20 mouse cellular contexts compared by ENCODE assay signal in the genomic region with DNA sequence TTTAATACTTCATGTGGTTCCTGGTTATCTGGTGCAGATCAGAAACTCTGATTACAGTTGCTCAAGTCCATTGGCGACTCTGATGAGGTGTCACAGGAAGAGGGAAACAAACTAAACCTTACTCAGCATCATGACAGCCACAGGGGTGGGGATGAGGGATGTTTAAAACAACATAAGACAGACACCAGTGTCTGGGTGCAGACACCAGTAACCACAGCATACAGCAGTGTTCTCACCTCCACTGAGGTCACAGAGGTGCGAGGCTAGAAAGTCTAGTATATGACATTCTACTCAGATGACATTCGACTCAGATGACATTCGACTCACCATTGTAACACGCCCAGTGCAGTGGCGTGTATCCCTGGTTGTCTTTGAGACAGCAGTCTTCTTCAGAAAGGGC.
DNase-seq lines count a peak whose midpoint lies in the region; ATAC-seq lines count a peak whose summit lies in the region.
"Had no signal": no experiment of that assay in that cellular context is flagged by ENCODE, and none has a peak within 500 bp of the region (broad histone marks: within the 10 kb centered on the region; RNA-seq: fewer than 3 reads in every experiment).

No protein-coding gene starts in this region.

- ATAC-seq in activated CD4-positive, CD25-positive, alpha-beta regulatory T cell, adult 4 months = peak; percentile 76
- peak; percentile 86 for ATAC-seq in monocyte, adult 5-6 weeks (replicated peaks; ENCODE audit: insufficient number of reproducible peaks, low FRiP score, low TSS enrichment, poor library complexity, severe bottlenecking)
- no peak for ATAC-seq in forebrain, embryonic 11.5 days (replicated peaks; ENCODE audit: low FRiP score)
- ATAC-seq: forebrain, embryonic 14.5 days; hindbrain, embryonic 16.5 days; intestine, embryonic 15.5 days had no signal

- no peak overlapping the region for H3K27ac ChIP-seq in forebrain, embryonic 11.5 days (ENCODE audit: low read depth, low read length)
- H3K27ac ChIP-seq: embryonic facial prominence, embryonic 10.5 days; gastrocnemius, adult 2 months; hindbrain, embryonic 12.5 days; intestine, embryonic 15.5 days had no signal

- no peak overlapping the region for H3K4me2 ChIP-seq in forebrain, embryonic 11.5 days (ENCODE audit: low read depth, low read length, severe bottlenecking)
- H3K4me2 ChIP-seq: hindbrain, embryonic 12.5 days; intestine, embryonic 15.5 days had no signal

- H3K4me3 ChIP-seq in forebrain, embryonic 11.5 days (ENCODE audit: low read depth, low read length) = no peak overlapping the region
- H3K4me3 ChIP-seq: embryonic facial prominence, embryonic 10.5 days; gastrocnemius, adult 2 months; hindbrain, embryonic 12.5 days; intestine, embryonic 15.5 days had no signal

- H3K4me1 ChIP-seq in forebrain, embryonic 11.5 days (replicated peaks; ENCODE audit: control insufficient read depth, insufficient read depth, low read length) = no peaks in the 10 kb centered on the region
- H3K4me1 ChIP-seq: embryonic facial prominence, embryonic 10.5 days; intestine, embryonic 15.5 days had no signal

- H3K9ac ChIP-seq in forebrain, embryonic 11.5 days (ENCODE audit: low read length) = no peak overlapping the region
- H3K9ac ChIP-seq: hindbrain, embryonic 12.5 days; intestine, embryonic 15.5 days had no signal

- H3K9me3 ChIP-seq in forebrain, embryonic 11.5 days (ENCODE audit: control insufficient read depth, low read length) = no peaks in the 10 kb centered on the region
- H3K9me3 ChIP-seq: embryonic facial prominence, embryonic 10.5 days; G1E; hindbrain, embryonic 12.5 days; intestine, embryonic 15.5 days had no signal

- no peaks in the 10 kb centered on the region for H3K36me3 ChIP-seq in forebrain, embryonic 11.5 days (ENCODE audit: control insufficient read depth, insufficient read depth, low read length)
- H3K36me3 ChIP-seq: G1E; intestine, embryonic 15.5 days had no signal

- DNase-seq in CD4-positive, CD25-positive, alpha-beta regulatory T cell, adult 2 months (ENCODE audit: low read depth, low spot score) = peak; percentile 28
- DNase-seq in spleen, postnatal 10 days (ENCODE audit: low spot score in 2 of 2) = no peak
- DNase-seq in forebrain, embryonic 11.5 days (ENCODE audit: low spot score) = no peak
- DNase-seq in embryo, embryonic 10.5 days (ENCODE audit: low spot score) = no peak
- DNase-seq: adrenal gland, postnatal 14 days; cerebellum, adult 11-12 months; cerebellum, adult 9-11 months; cerebellum, postnatal 36 days; gastrocnemius, adult 2 months; gastrocnemius, postnatal 25 days; heart, postnatal 10 days; heart, postnatal 4 days had no signal

- H3K27me3 ChIP-seq in forebrain, embryonic 11.5 days (ENCODE audit: control insufficient read depth, insufficient read depth, low read length) = no peaks in the 10 kb centered on the region
- H3K27me3 ChIP-seq: intestine, embryonic 15.5 days had no signal

- WGBS in forebrain, embryonic 11.5 days = 91% methylated on average over 6 of the region's 6 CpGs
